Mouse (Mus musculus): Measurements from ENCODE around the gene Pdk2.

DNA sequence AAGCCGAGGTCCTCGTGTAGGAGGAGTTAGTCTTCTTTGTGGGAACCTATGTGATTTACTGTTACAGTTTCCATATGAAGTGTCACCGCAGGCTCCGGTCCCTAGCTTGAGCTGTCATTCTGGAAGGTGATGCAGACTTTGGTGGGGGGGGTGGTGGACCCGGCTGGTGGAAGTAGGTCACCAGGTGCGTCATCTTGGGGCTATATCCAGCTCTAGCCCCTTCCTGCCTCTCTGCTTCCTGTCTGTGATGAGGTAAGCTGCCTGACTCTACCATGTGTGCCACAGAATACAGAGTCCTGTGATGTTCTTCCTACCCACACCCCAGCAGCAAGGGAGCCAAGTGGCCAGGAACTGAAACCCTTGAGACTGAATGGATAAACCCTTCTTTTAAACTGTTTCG is 41.7 kb upstream of the Pdk2 start:
- no peak for TF ChIP-seq CTCF (IDR thresholded peaks at IDR 0.05; ENCODE audit: low read depth)
- no peak for TF ChIP-seq EP300 (IDR thresholded peaks at IDR 0.05; ENCODE audit: low read depth)

Measured in heart, postnatal 0 days (tissue).